Mouse (Mus musculus): ENCODE data around the gene Gm13277. TPM values are rescaled to one million over a fixed set of nuclear protein-coding genes. Genes with fewer than 3 reads are reported as not detected.

The Gm13277 gene
- polyA plus RNA-seq, 1 experiment from 2014 or later, result not detected

Other genes starting within 250 kb of the Gm13277 start
- not detected in 2 replicates for gene Ifna15, start 230.4 kb upstream of the Gm13277 start, polyA plus RNA-seq (2016; fragmentation: Nextera tagmentation; extraction: Ambion mirVana)
- gene Ifna14, start 216.8 kb upstream of the Gm13277 start, polyA plus RNA-seq (2016; fragmentation: Nextera tagmentation; extraction: Ambion mirVana), result not detected in 2 replicates
- not detected in 2 replicates for gene Ifna9, start 196.2 kb upstream of the Gm13277 start, polyA plus RNA-seq (2016; fragmentation: Nextera tagmentation; extraction: Ambion mirVana)
- gene Ifna12, start 185.3 kb upstream of the Gm13277 start, polyA plus RNA-seq (2016; fragmentation: Nextera tagmentation; extraction: Ambion mirVana), result not detected in 2 replicates
- gene C87499, start 154.2 kb upstream of the Gm13277 start, polyA plus RNA-seq (2016; fragmentation: Nextera tagmentation; extraction: Ambion mirVana), result not detected in 2 replicates
- gene Ifna13, start 144.2 kb upstream of the Gm13277 start, polyA plus RNA-seq (2016; fragmentation: Nextera tagmentation; extraction: Ambion mirVana), result not detected in 2 replicates
- gene Ifna16, start 111.7 kb upstream of the Gm13277 start, polyA plus RNA-seq (2016; fragmentation: Nextera tagmentation; extraction: Ambion mirVana), result not detected in 2 replicates
- not detected in 2 replicates for gene Ifna2, start 104.7 kb upstream of the Gm13277 start, polyA plus RNA-seq (2016; fragmentation: Nextera tagmentation; extraction: Ambion mirVana)
- gene Ifnab, start 97.3 kb upstream of the Gm13277 start, polyA plus RNA-seq (2016; fragmentation: Nextera tagmentation; extraction: Ambion mirVana), result not detected in 2 replicates
- gene Gm26566, start 66.8 kb upstream of the Gm13277 start, polyA plus RNA-seq (2016; fragmentation: Nextera tagmentation; extraction: Ambion mirVana), result 1.4 and 1.9 TPM in 2 replicates
- 144 and 152 TPM in 2 replicates for gene Klhl9, start 66.2 kb upstream of the Gm13277 start, polyA plus RNA-seq (2016; fragmentation: Nextera tagmentation; extraction: Ambion mirVana)
- gene Gm13271, start 33.8 kb upstream of the Gm13277 start, polyA plus RNA-seq (2016; fragmentation: Nextera tagmentation; extraction: Ambion mirVana), result not detected in 2 replicates
- gene Gm13283, start 28.5 kb upstream of the Gm13277 start, polyA plus RNA-seq (2016; fragmentation: Nextera tagmentation; extraction: Ambion mirVana), result 0.31 and 0.39 TPM in 2 replicates
- gene Gm13290, start 14.8 kb upstream of the Gm13277 start, polyA plus RNA-seq (2016; fragmentation: Nextera tagmentation; extraction: Ambion mirVana), result not detected in 2 replicates
- gene Gm13289, start 11.7 kb upstream of the Gm13277 start, polyA plus RNA-seq (2016; fragmentation: Nextera tagmentation; extraction: Ambion mirVana), result not detected in 2 replicates
- gene Gm13272, start 8.8 kb upstream of the Gm13277 start, polyA plus RNA-seq (2016; fragmentation: Nextera tagmentation; extraction: Ambion mirVana), result not detected in 2 replicates
- gene Ifnz, start 6.5 kb upstream of the Gm13277 start, polyA plus RNA-seq (2016; fragmentation: Nextera tagmentation; extraction: Ambion mirVana), result not detected in 2 replicates
- gene Gm13276, start 2.9 kb upstream of the Gm13277 start, polyA plus RNA-seq (2016; fragmentation: Nextera tagmentation; extraction: Ambion mirVana), result 0.62 TPM in 1 of 2 replicates, not detected in the other
- not detected in 2 replicates for gene Gm13278, start 2.9 kb downstream of the Gm13277 start, polyA plus RNA-seq (2016; fragmentation: Nextera tagmentation; extraction: Ambion mirVana)
- not detected in 2 replicates for gene Gm13275, start 5.9 kb downstream of the Gm13277 start, polyA plus RNA-seq (2016; fragmentation: Nextera tagmentation; extraction: Ambion mirVana)
- not detected in 2 replicates for gene Gm13279, start 8.8 kb downstream of the Gm13277 start, polyA plus RNA-seq (2016; fragmentation: Nextera tagmentation; extraction: Ambion mirVana)
- gene Gm13285, start 11.0 kb downstream of the Gm13277 start, polyA plus RNA-seq (2016; fragmentation: Nextera tagmentation; extraction: Ambion mirVana), result 0.26 and 0.95 TPM in 2 replicates
- gene Gm13287, start 14.6 kb downstream of the Gm13277 start, polyA plus RNA-seq (2016; fragmentation: Nextera tagmentation; extraction: Ambion mirVana), result not detected in 2 replicates
- not detected in 2 replicates for gene Gm13288, start 16.9 kb downstream of the Gm13277 start, polyA plus RNA-seq (2016; fragmentation: Nextera tagmentation; extraction: Ambion mirVana)
- not detected in 2 replicates for gene Ifna7, start 27.6 kb downstream of the Gm13277 start, polyA plus RNA-seq (2016; fragmentation: Nextera tagmentation; extraction: Ambion mirVana)
- gene Ifna11, start 31.3 kb downstream of the Gm13277 start, polyA plus RNA-seq (2016; fragmentation: Nextera tagmentation; extraction: Ambion mirVana), result not detected in 2 replicates
- gene Ifna6, start 38.8 kb downstream of the Gm13277 start, polyA plus RNA-seq (2016; fragmentation: Nextera tagmentation; extraction: Ambion mirVana), result not detected in 2 replicates
- not detected in 2 replicates for gene Ifna5, start 46.9 kb downstream of the Gm13277 start, polyA plus RNA-seq (2016; fragmentation: Nextera tagmentation; extraction: Ambion mirVana)
- gene Ifna4, start 53.2 kb downstream of the Gm13277 start, polyA plus RNA-seq (2016; fragmentation: Nextera tagmentation; extraction: Ambion mirVana), result not detected in 2 replicates
- not detected in 2 replicates for gene Ifna1, start 61.5 kb downstream of the Gm13277 start, polyA plus RNA-seq (2016; fragmentation: Nextera tagmentation; extraction: Ambion mirVana)
- not detected in 2 replicates for gene Ifne, start 91.6 kb downstream of the Gm13277 start, polyA plus RNA-seq (2016; fragmentation: Nextera tagmentation; extraction: Ambion mirVana)